Mouse (Mus musculus) myocyte (in vitro differentiated cells): ENCODE data around the gene Ube2g2. TPM values are rescaled to one million over a fixed set of nuclear protein-coding genes. Genes with fewer than 3 reads are reported as not detected.

Experiments used
- H3K27me3 ChIP-seq: one replicate; pipeline ENCODE4 v1.6.1; 2011; ENCODE audit not compliant: control insufficient read depth, insufficient read depth, insufficient read length
- H3K36me3 ChIP-seq: one replicate; pipeline ENCODE4 v1.6.1; 2011; ENCODE audit not compliant: control insufficient read depth, insufficient read depth
- H3K4me2 ChIP-seq: one replicate; pipeline ENCODE4 v1.6.1; 2011; ENCODE audit warnings: low read depth, control low read depth
- H3K4me3 ChIP-seq: one replicate; pipeline ENCODE4 v1.5.1; 2011; ENCODE audit warnings: mild to moderate bottlenecking, control low read depth, moderate library complexity
- H3K79me2 ChIP-seq: one replicate; pipeline ENCODE4 v1.6.1; 2011; ENCODE audit not compliant: control insufficient read depth, insufficient read depth
- H3ac ChIP-seq: one replicate; pipeline ENCODE4 v1.6.1; 2011; ENCODE audit not compliant: control insufficient read depth, insufficient read length
- CEBPB ChIP-seq: IDR thresholded peaks from 2 replicates; pipeline ENCODE4 v1.6.1; 2011; ENCODE audit warnings: mild to moderate bottlenecking, moderate library complexity; ENCODE audit not compliant: poor library complexity, insufficient read depth, severe bottlenecking
- E2F4 ChIP-seq: IDR thresholded peaks from one replicate; pipeline ENCODE4 v1.6.1; 2011; ENCODE audit warnings: mild to moderate bottlenecking, control low read depth, moderate library complexity; ENCODE audit not compliant: insufficient read depth
- MAX ChIP-seq: IDR thresholded peaks from one replicate; pipeline ENCODE4 v1.6.1; 2011; ENCODE audit warnings: low read depth, mild to moderate bottlenecking, control low read depth
- MYOD1 ChIP-seq, 3 experiments: IDR thresholded peaks; one replicate each; pipeline ENCODE4 v1.6.1; 2011; ENCODE audit warnings: control low read depth in 2 of 3, low read depth in 2 of 3, mild to moderate bottlenecking in 2 of 3, moderate library complexity in 1 of 3; ENCODE audit not compliant: insufficient read length in 2 of 3, control insufficient read depth in 1 of 3
- MYOG ChIP-seq, 3 experiments: IDR thresholded peaks; one replicate each; pipeline ENCODE4 v1.6.1; 2011; ENCODE audit warnings: control low read depth in 2 of 3, low read depth in 2 of 3, mild to moderate bottlenecking in 2 of 3; ENCODE audit not compliant: insufficient read length in 2 of 3, control insufficient read depth in 1 of 3, insufficient read depth in 1 of 3
- POLR2A ChIP-seq: IDR thresholded peaks from one replicate; pipeline ENCODE4 v1.6.1; 2011; ENCODE audit warnings: low read depth, mild to moderate bottlenecking, control low read depth, moderate library complexity; ENCODE audit not compliant: insufficient read length
- POLR2AphosphoS2 ChIP-seq: IDR thresholded peaks from one replicate; pipeline ENCODE4 v1.6.1; 2011; ENCODE audit warnings: low read depth, control low read depth; ENCODE audit not compliant: insufficient read length
- REST ChIP-seq: IDR thresholded peaks from one replicate; pipeline ENCODE4 v1.6.1; 2011; ENCODE audit warnings: mild to moderate bottlenecking, control low read depth, moderate library complexity; ENCODE audit not compliant: insufficient read depth, insufficient read length
- SRF ChIP-seq: IDR thresholded peaks from one replicate; pipeline ENCODE4 v1.6.1; 2011; ENCODE audit warnings: low read depth; ENCODE audit not compliant: control insufficient read depth, insufficient read length
- TCF12 ChIP-seq: IDR thresholded peaks from one replicate; pipeline ENCODE4 v1.6.1; 2011; ENCODE audit warnings: mild to moderate bottlenecking, control low read depth; ENCODE audit not compliant: poor library complexity, insufficient read depth, severe bottlenecking
- TCF3 ChIP-seq: IDR thresholded peaks from one replicate; pipeline ENCODE4 v1.6.1; 2011; ENCODE audit warnings: low read depth, control low read depth; ENCODE audit not compliant: insufficient read length
- USF1 ChIP-seq: IDR thresholded peaks from one replicate; pipeline ENCODE4 v1.6.1; 2011; ENCODE audit warnings: low read depth, mild to moderate bottlenecking, control low read depth, moderate library complexity
- polyA plus RNA-seq: library from polyadenylated mRNA; unstranded; fragments of >200 nt; fragmentation: generic; extraction: Trizol; gene quantifications from one replicate; pipeline ENCODE4 v1.2.1, GENCODE M21; 2012; ENCODE audit warnings: missing spikeins

The Ube2g2 gene
- polyA plus RNA-seq, 1 experiment, result 181 TPM

DNA sequence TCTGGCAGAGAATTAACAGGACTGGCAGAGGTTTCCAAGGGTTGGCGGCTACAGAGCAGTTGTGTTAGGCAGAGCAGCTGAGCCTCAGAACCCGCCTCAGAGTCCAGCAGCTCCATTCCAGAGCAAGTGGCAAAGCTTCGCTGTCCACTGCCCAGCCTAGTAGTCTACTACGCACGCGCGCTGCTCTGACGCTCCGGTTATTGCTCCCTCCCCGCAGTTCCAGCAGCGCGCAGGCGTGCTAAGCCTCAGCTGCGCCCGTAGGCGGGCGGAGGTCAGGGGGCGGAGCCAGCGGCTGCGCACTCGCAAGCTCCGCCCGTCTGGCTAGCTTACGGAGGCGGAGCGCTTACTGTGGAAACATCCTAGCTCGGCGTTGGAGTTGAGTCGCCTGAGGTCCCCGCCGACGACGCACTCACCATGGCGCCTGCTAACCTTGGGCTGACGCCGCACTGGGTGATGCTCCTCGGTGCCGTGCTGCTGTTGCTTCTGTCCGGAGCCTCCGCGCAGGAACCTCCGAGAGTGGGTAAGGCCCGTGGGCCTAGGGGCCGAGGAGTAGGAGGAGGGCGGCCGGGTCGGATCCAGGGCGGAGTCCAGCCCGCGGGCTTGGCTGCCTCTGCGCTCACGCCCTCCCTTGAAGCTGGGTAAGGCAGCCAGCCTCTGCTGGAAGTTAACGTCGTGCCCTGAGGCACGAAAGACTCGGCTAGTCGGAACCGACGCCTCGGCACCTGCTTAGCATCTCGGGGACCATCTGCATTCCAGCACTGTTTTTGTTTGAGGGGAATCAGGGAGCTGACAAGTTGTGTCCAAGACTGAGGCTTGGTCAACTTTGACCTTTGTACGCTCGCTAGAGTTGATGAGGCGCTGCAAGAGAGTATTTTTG, 40.4 kb upstream of the Ube2g2 start, which contains the start of gene Pttg1ip:
Pttg1ip (plus strand) TSS at position 313 of the 877 bp plus-strand sequence.
- TF ChIP-seq E2F4 (no peak), USF1 (no peak), MYOD1 (IDR thresholded peaks at IDR 0.05; ENCODE audit: control insufficient read depth in 1 of 3, insufficient read length in 2 of 3, low read depth in 2 of 3) (peak in 2 of 3 experiments; percentile 39 to 54), CEBPB (no peak), TCF12 (no peak), POLR2AphosphoS2 (peak; percentile 98), POLR2A (peak; percentile 93), TCF3 (no peak), SRF (peak; percentile 28), REST (peak; percentile 58), MYOG (IDR thresholded peaks at IDR 0.05; ENCODE audit: control insufficient read depth in 1 of 3, insufficient read depth in 1 of 3, insufficient read length in 2 of 3, low read depth in 2 of 3) (peak; percentile 0 to 72 (median 29)), MAX (no peak)
- Histone ChIP-seq H3K36me3 (peaks cover 5% of the 10 kb centered on the region), H3K4me2 (peak within 1 kb of the TSS; percentile 98), H3K4me3 (peak within 1 kb of the TSS; percentile 90), H3K27me3 (no peaks in the 10 kb centered on the region), H3K79me2 (peaks cover 41% of the 10 kb centered on the region), H3ac (peak within 1 kb of the TSS; percentile 70)

DNA sequence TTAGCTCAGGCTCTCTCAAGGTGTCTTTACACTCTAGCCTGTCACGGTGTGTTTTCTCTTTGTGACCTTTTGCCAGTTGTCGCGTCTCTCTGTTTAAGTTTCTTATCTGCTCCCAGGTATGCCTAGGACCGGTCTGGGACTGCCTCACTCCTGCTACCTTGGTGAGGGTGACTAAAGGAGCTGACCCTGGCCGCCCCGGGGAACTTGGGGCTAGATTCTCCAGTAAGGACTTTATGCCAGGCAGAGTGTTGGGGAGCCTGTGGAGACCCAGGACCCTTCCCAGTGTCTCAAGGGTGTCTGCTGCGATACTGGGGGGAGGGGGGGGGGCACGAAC, 39.8 kb upstream of the Ube2g2 start:
- peak overlapping the region; percentile 90 for H3K4me3 ChIP-seq
- no peaks in the 10 kb centered on the region for H3K27me3 ChIP-seq
- TF ChIP-seq POLR2A, result no peak
- no peak for TF ChIP-seq CEBPB
- TF ChIP-seq SRF, result no peak
- no peak for TF ChIP-seq TCF3
- TF ChIP-seq POLR2AphosphoS2, result no peak
- no peak for TF ChIP-seq E2F4
- TF ChIP-seq MYOG (IDR thresholded peaks at IDR 0.05; ENCODE audit: control insufficient read depth in 1 of 3, insufficient read depth in 1 of 3, insufficient read length in 2 of 3, low read depth in 2 of 3), result no peak
- no peak for TF ChIP-seq TCF12
- TF ChIP-seq USF1, result no peak
- no peak for TF ChIP-seq MAX
- no peak for TF ChIP-seq MYOD1 (IDR thresholded peaks at IDR 0.05; ENCODE audit: control insufficient read depth in 1 of 3, insufficient read length in 2 of 3, low read depth in 2 of 3)
- no peak for TF ChIP-seq REST
- peaks cover 47% of the 10 kb centered on the region for H3K79me2 ChIP-seq
- H3K36me3 ChIP-seq, result peaks cover 5% of the 10 kb centered on the region
- peak overlapping the region; percentile 70 for H3ac ChIP-seq
- peak overlapping the region; percentile 93 for H3K4me2 ChIP-seq

DNA sequence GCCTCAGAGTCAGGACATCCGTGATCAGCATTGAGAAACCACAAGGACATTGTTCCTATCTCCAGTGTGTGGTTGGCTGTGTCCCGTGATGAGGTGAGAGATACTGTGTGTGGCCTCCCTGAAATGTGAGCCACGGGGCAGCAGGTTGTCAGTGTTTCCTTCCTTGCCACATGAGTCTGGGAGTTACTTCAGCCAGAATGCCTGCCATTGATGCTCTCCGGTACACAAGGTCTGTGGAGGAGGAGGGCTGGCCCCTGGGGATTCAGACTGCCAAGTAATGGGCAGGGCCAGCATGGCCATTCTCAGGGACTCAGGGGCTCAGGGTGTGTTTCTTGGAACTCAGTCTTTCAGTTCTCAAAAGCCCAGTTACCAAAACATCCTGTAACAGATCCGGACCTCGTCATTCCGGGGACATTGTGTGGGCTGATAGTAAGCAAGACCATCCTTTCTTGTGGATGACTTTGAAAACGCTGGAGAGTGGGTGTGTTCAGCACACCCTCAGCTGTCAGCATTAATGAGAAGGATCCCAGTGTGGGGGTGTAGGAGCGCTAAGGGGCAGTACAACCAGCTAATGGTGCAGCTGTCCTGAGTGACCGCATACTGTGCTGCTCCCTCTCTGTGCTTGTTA, 38.2 kb upstream of the Ube2g2 start:
- H3K4me2 ChIP-seq, result peak overlapping the region; percentile 93
- H3K36me3 ChIP-seq, result peaks cover 19% of the 10 kb centered on the region
- TF ChIP-seq REST (no peak), SRF (no peak), TCF12 (peak; percentile 50), MAX (no peak), POLR2A (peak; percentile 28), CEBPB (no peak), USF1 (no peak), MYOG (IDR thresholded peaks at IDR 0.05; ENCODE audit: control insufficient read depth in 1 of 3, insufficient read depth in 1 of 3, insufficient read length in 2 of 3, low read depth in 2 of 3) (peak; percentile 84 to 95 (median 87)), MYOD1 (IDR thresholded peaks at IDR 0.05; ENCODE audit: control insufficient read depth in 1 of 3, insufficient read length in 2 of 3, low read depth in 2 of 3) (peak; percentile 29 to 96 (median 96)), E2F4 (no peak), TCF3 (peak; percentile 85), POLR2AphosphoS2 (peak; percentile 35)
- no peak overlapping the region for H3ac ChIP-seq
- no peaks in the 10 kb centered on the region for H3K27me3 ChIP-seq
- peak overlapping the region; percentile 90 for H3K4me3 ChIP-seq
- H3K79me2 ChIP-seq, result peaks cover 64% of the 10 kb centered on the region

DNA sequence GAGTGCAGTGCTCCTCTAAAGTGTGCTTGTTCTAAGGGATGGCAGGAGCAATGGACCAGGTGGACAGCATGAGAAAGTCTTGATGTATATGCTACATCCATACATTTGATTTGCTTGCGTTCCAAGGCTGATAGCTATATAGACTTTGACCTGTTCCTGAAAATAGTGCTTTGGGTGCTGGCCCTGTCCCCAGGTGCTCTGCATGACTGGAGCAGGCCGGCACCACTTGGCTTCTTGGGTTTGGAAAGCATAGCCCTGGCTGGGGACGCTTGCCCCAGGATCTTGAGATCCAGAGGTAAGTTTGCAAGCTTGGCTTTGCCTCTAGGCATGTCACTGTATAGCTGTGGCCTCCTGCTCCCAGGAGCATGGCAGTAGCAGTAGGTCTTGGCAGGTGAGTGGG, 35.4 kb upstream of the Ube2g2 start:
- H3K79me2 ChIP-seq, result peaks cover 86% of the 10 kb centered on the region
- H3K4me3 ChIP-seq, result no peak overlapping the region
- H3K36me3 ChIP-seq, result peaks cover 19% of the 10 kb centered on the region
- no peak overlapping the region for H3K4me2 ChIP-seq
- no peak for TF ChIP-seq MYOG (IDR thresholded peaks at IDR 0.05; ENCODE audit: control insufficient read depth in 1 of 3, insufficient read depth in 1 of 3, insufficient read length in 2 of 3, low read depth in 2 of 3)
- TF ChIP-seq TCF3, result no peak
- no peak for TF ChIP-seq E2F4
- no peak for TF ChIP-seq SRF
- no peak for TF ChIP-seq MYOD1 (IDR thresholded peaks at IDR 0.05; ENCODE audit: control insufficient read depth in 1 of 3, insufficient read length in 2 of 3, low read depth in 2 of 3)
- no peak for TF ChIP-seq CEBPB
- no peak for TF ChIP-seq REST
- no peak for TF ChIP-seq POLR2A
- TF ChIP-seq USF1, result no peak
- no peak for TF ChIP-seq MAX
- no peak for TF ChIP-seq TCF12
- no peak for TF ChIP-seq POLR2AphosphoS2
- no peaks in the 10 kb centered on the region for H3K27me3 ChIP-seq
- no peak overlapping the region for H3ac ChIP-seq
